Mouse (Mus musculus) heart, embryonic 16.5 days (tissue): ENCODE results near the gene 1700092M07Rik. TPM values are rescaled to one million over a fixed set of nuclear protein-coding genes. Genes with fewer than 3 reads are reported as not detected.

ENCODE experiments used
- ATAC-seq: fragments of 200-750 bp; cut with Nextera tagmentation; replicated peaks from 2 replicates; pipeline ENCODE4 v1.8.0; 2017; ENCODE audit warnings: moderate number of reproducible peaks; ENCODE audit not compliant: insufficient read depth, low FRiP score; ENCODE audit errors: extremely low read depth
- H3K27ac ChIP-seq: fragments of 300-500 bp; sonication (generic); 2 replicates; pipeline ENCODE4 v1.5.1; 2014; ENCODE audit warnings: mild to moderate bottlenecking, low read length, control low read depth, moderate library complexity
- H3K27me3 ChIP-seq: fragments of 300-500 bp; sonication (generic); 2 replicates; pipeline ENCODE4 v1.6.1; 2014; ENCODE audit warnings: low read length, mixed read lengths; ENCODE audit not compliant: control insufficient read depth, insufficient read depth
- H3K36me3 ChIP-seq: fragments of 300-500 bp; sonication (generic); 2 replicates; pipeline ENCODE4 v1.6.1; 2014; ENCODE audit not compliant: control insufficient read depth, insufficient read depth
- H3K4me1 ChIP-seq: fragments of 300-500 bp; sonication (generic); 2 replicates; pipeline ENCODE4 v1.6.1; 2014; ENCODE audit warnings: low read length, mixed read lengths; ENCODE audit not compliant: control insufficient read depth, insufficient read depth
- H3K4me2 ChIP-seq: fragments of 300-500 bp; sonication (generic); 2 replicates; pipeline ENCODE4 v1.6.1; 2014; ENCODE audit warnings: low read depth, mild to moderate bottlenecking, control low read depth, low read length
- H3K4me3 ChIP-seq: fragments of 300-500 bp; sonication (generic); 2 replicates; pipeline ENCODE4 v1.5.1; 2014; ENCODE audit warnings: mild to moderate bottlenecking, control low read depth, low read length
- H3K9ac ChIP-seq: fragments of 300-500 bp; sonication (generic); 2 replicates; pipeline ENCODE4 v1.6.1; 2014; ENCODE audit warnings: low read length, control low read depth
- H3K9me3 ChIP-seq: fragments of 300-500 bp; sonication (generic); replicated peaks from 2 replicates; pipeline ENCODE4 v1.6.1; 2016; ENCODE audit warnings: low read length; ENCODE audit not compliant: control insufficient read depth
- WGBS: fragments of 180-500 bp; shearing (Covaris S2); extraction: QIAGEN DNeasy Blood & Tissue Kit; methylation state at CpG from one replicate; pipeline ENCODE4 v1.1.7; 2014; 5-methylcytosine and 5-hydroxymethylcytosine counted together
- polyA plus RNA-seq: library from polyadenylated mRNA; unstranded; fragments of >200 nt; fragmentation: Nextera tagmentation; extraction: Ambion mirVana; gene quantifications from 2 replicates; pipeline ENCODE4 v1.2.1, GENCODE M21; 2015

The 1700092M07Rik gene
- polyA plus RNA-seq, 1 experiment from 2014 or later: 0.63 TPM

GRCm38 (mm10) chr19:8735389-8736159 is 4.9 kb upstream of the 1700092M07Rik start, which contains the start of gene Wdr74:
Gene Wdr74 (plus strand): TSS chr19:8735827.
- Histone ChIP-seq H3K9ac (peak within 1 kb of the TSS; percentile 88), H3K4me2 (peak within 1 kb of the TSS; percentile 96), H3K4me3 (peak within 1 kb of the TSS; percentile 62), H3K27ac (peak within 1 kb of the TSS; percentile 71), H3K27me3 (no peaks in the 10 kb centered on the region), H3K4me1 (peaks cover 10% of the 10 kb centered on the region), H3K36me3 (peaks cover 26% of the 10 kb centered on the region), H3K9me3 (no peaks in the 10 kb centered on the region)
- ATAC-seq: peak; percentile 90
- WGBS: 0% methylated on average over 32 of the region's 32 CpGs

- no peak overlapping the region for H3K27ac ChIP-seq
- peaks cover 15% of the 10 kb centered on the region for H3K4me1 ChIP-seq
- H3K9me3 ChIP-seq: no peaks in the 10 kb centered on the region
- peak; percentile 43 for ATAC-seq
- peaks cover 27% of the 10 kb centered on the region for H3K36me3 ChIP-seq
- peak overlapping the region; percentile 96 for H3K4me2 ChIP-seq
- H3K27me3 ChIP-seq: no peaks in the 10 kb centered on the region
- 1% methylated on average over 11 of the region's 11 CpGs for WGBS
- H3K4me3 ChIP-seq: peak overlapping the region; percentile 62
- peak overlapping the region; percentile 88 for H3K9ac ChIP-seq
These were observed 4.4 kb upstream of the 1700092M07Rik start for GRCm38 (mm10) chr19:8736160-8736467.

GRCm38 (mm10) chr19:8738911-8739310 is 1.6 kb upstream of the 1700092M07Rik start:
- H3K27ac ChIP-seq: no peak overlapping the region
- 90% methylated on average over 7 of the region's 7 CpGs for WGBS

GRCm38 (mm10) chr19:8739646-8740045 is 872 bp upstream of the 1700092M07Rik start:
- Histone ChIP-seq H3K27me3 (no peaks in the 10 kb centered on the region), H3K4me1 (peaks cover 25% of the 10 kb centered on the region), H3K4me2 (no peak overlapping the region), H3K9ac (no peak overlapping the region), H3K4me3 (no peak overlapping the region), H3K9me3 (no peaks in the 10 kb centered on the region), H3K36me3 (peaks cover 35% of the 10 kb centered on the region), H3K27ac (no peak overlapping the region)
- ATAC-seq: no peak
- WGBS: 87% methylated on average over 6 of the region's 6 CpGs

More at GRCm38 (mm10) chr19:8738911-8739310, 1.6 kb upstream of the 1700092M07Rik start:
- Histone ChIP-seq H3K4me2 (no peak overlapping the region), H3K4me3 (no peak overlapping the region), H3K9ac (no peak overlapping the region), H3K9me3 (no peaks in the 10 kb centered on the region), H3K4me1 (peaks cover 25% of the 10 kb centered on the region), H3K36me3 (peaks cover 32% of the 10 kb centered on the region), H3K27me3 (no peaks in the 10 kb centered on the region)
- no peak for ATAC-seq

GRCm38 (mm10) chr19:8741243-8741869 is 838 bp downstream of the 1700092M07Rik start, which contains the start of gene Stx5a:
Gene Stx5a (plus strand): TSS chr19:8741413.
- H3K9me3 ChIP-seq: no peaks in the 10 kb centered on the region
- ATAC-seq: peak; percentile 95
- no peaks in the 10 kb centered on the region for H3K27me3 ChIP-seq
- peak within 1 kb of the TSS; percentile 100 for H3K4me2 ChIP-seq
- peak within 1 kb of the TSS; percentile 100 for H3K4me3 ChIP-seq
- H3K4me1 ChIP-seq: peaks cover 21% of the 10 kb centered on the region
- peaks cover 49% of the 10 kb centered on the region for H3K36me3 ChIP-seq
- H3K9ac ChIP-seq: peak within 1 kb of the TSS; percentile 96
- WGBS: under 1% methylated on average over 36 of the region's 36 CpGs
- peak within 1 kb of the TSS; percentile 99 for H3K27ac ChIP-seq

GRCm38 (mm10) chr19:8742176-8742575 is 1.7 kb downstream of the 1700092M07Rik start:
- H3K27me3 ChIP-seq: no peaks in the 10 kb centered on the region
- ATAC-seq: no peak
- H3K4me1 ChIP-seq: peaks cover 17% of the 10 kb centered on the region
- H3K9me3 ChIP-seq: no peaks in the 10 kb centered on the region
- peak overlapping the region; percentile 100 for H3K4me2 ChIP-seq
- peak overlapping the region; percentile 100 for H3K4me3 ChIP-seq
- 12% methylated on average over 14 of the region's 14 CpGs for WGBS
- peak overlapping the region; percentile 96 for H3K9ac ChIP-seq
- peaks cover 57% of the 10 kb centered on the region for H3K36me3 ChIP-seq
- peak overlapping the region; percentile 99 for H3K27ac ChIP-seq

- ATAC-seq: no peak
- no peaks in the 10 kb centered on the region for H3K9me3 ChIP-seq
- 98% methylated on average over 1 of the region's 1 CpGs for WGBS
- no peak overlapping the region for H3K4me3 ChIP-seq
- no peak overlapping the region for H3K9ac ChIP-seq
- H3K27me3 ChIP-seq: no peaks in the 10 kb centered on the region
- H3K27ac ChIP-seq: no peak overlapping the region
- peaks cover 62% of the 10 kb centered on the region for H3K36me3 ChIP-seq
- H3K4me2 ChIP-seq: no peak overlapping the region
- peaks cover 17% of the 10 kb centered on the region for H3K4me1 ChIP-seq
These were observed 4.9 kb downstream of the 1700092M07Rik start for GRCm38 (mm10) chr19:8745382-8745781.

- ATAC-seq: no peak
- H3K4me1 ChIP-seq: peaks cover 7% of the 10 kb centered on the region
- WGBS: 71% methylated on average over 2 of the region's 2 CpGs
- H3K27me3 ChIP-seq: no peaks in the 10 kb centered on the region
- H3K36me3 ChIP-seq: peaks cover 76% of the 10 kb centered on the region
- no peak overlapping the region for H3K27ac ChIP-seq
- no peak overlapping the region for H3K4me2 ChIP-seq
- no peaks in the 10 kb centered on the region for H3K9me3 ChIP-seq
- H3K4me3 ChIP-seq: no peak overlapping the region
- H3K9ac ChIP-seq: no peak overlapping the region
These were observed 6.8 kb downstream of the 1700092M07Rik start for GRCm38 (mm10) chr19:8747368-8747767.

GRCm38 (mm10) chr19:8755652-8756051 is 15.1 kb downstream of the 1700092M07Rik start:
- H3K36me3 ChIP-seq: peaks cover 32% of the 10 kb centered on the region
- ATAC-seq: no peak
- no peak overlapping the region for H3K27ac ChIP-seq

More at GRCm38 (mm10) chr19:8755652-8756051, 15.1 kb downstream of the 1700092M07Rik start:
- Histone ChIP-seq H3K4me3 (no peak overlapping the region), H3K4me2 (peak overlapping the region; percentile 80; the same call in 1 of the 2 replicates), H3K4me1 (peaks cover 22% of the 10 kb centered on the region), H3K27me3 (no peaks in the 10 kb centered on the region), H3K9ac (peak overlapping the region; percentile 95), H3K9me3 (no peaks in the 10 kb centered on the region)
- 51% methylated on average over 3 of the region's 3 CpGs for WGBS
